Mouse (Mus musculus): Measurements from ENCODE around the gene Pign. TPM values are rescaled to one million over a fixed set of nuclear protein-coding genes. Genes with fewer than 3 reads are reported as not detected.

Gene Pign
- total and polyA plus RNA-seq, 3 experiments = 23.9 to 59.9 (median 30.4) TPM

DNA sequence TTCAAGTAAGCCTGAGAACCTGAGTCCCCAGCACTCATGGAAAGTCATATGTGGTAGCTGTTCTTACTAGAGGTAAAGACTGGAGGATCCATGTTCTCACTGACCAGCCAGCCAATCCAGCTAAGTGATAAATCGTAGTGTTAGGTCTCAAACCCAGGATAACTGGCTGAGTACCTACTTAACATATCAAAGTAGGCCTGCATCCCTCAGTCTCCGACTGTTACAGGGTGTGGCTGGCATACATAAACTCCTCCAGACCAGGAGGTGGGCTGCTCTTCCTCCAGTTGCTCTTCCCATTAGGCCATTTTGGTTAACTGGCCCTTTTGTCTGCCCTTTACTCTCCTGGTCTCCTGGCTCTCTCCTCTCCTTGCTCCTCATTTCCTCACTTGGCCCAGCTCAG lies 141.2 kb downstream of the Pign start:
- Histone ChIP-seq H3K4me3 (replicated peaks in 1 of 3; ENCODE audit: low read depth in 2 of 3, low read length in 2 of 3, poor library complexity in 1 of 3) (no peak overlapping the region), H3K27ac (ENCODE audit: insufficient read depth, low read depth) (no peak overlapping the region), H3K4me1 (ENCODE audit: control insufficient read depth in 1 of 2, insufficient read depth in 2 of 2) (no peaks in the 10 kb centered on the region), H3K9ac (ENCODE audit: insufficient read depth, low read depth) (no peak overlapping the region), H3K27me3 (replicated peaks) (no peaks in the 10 kb centered on the region), H3K9me3 (replicated peaks; ENCODE audit: low read length) (no peaks in the 10 kb centered on the region), H3K36me3 (replicated peaks in 1 of 2; ENCODE audit: control insufficient read depth in 1 of 2, insufficient read depth in 1 of 2, low read length in 1 of 2) (peaks cover 16 to 34% of the 10 kb centered on the region in 2 experiments), H3K79me2 (replicated peaks; ENCODE audit: control insufficient read depth, extremely low read depth, insufficient read depth, poor library complexity, severe bottlenecking) (no peaks in the 10 kb centered on the region), H3K4me2 (ENCODE audit: insufficient read depth, low read depth, poor library complexity, severe bottlenecking) (no peak overlapping the region)
- dilution Hi-C loops (cut with MboI; ENCODE audit: extremely low pct_ligation_motif_present, extremely low pct_unique_long_range_greater_than_20kb, low sequenced_read_pairs) = no loop called here
- in situ Hi-C loops (cut with MboI; ENCODE audit: low pct_ligation_motif_present, low pct_unique_long_range_greater_than_20kb, low sequenced_read_pairs) = no loop called here
- no peak for DNase-seq (ENCODE audit: extremely low read depth)
- TF ChIP-seq KAT2A (IDR thresholded peaks at IDR 0.05; ENCODE audit: insufficient replicate concordance, low read length) = no peak
- TF ChIP-seq RCOR1 (conservative IDR thresholded peaks at IDR 0.05; ENCODE audit: low read depth, low read length) = no peak
- TF ChIP-seq E2F4 (IDR thresholded peaks at IDR 0.05; ENCODE audit: insufficient replicate concordance, low read depth, low read length) = no peak
- no peak for TF ChIP-seq CHD1 (IDR thresholded peaks at IDR 0.05; ENCODE audit: low read depth, low read length)
- TF ChIP-seq RAD21 (IDR thresholded peaks at IDR 0.05; ENCODE audit: low read depth, low read length) = no peak
- no peak for TF ChIP-seq MXI1 (IDR thresholded peaks at IDR 0.05; ENCODE audit: low read depth, low read length)
- TF ChIP-seq ETS1 (conservative IDR thresholded peaks at IDR 0.05; ENCODE audit: low read depth, low read length) = no peak
- no peak for TF ChIP-seq NELFE (IDR thresholded peaks at IDR 0.05; ENCODE audit: low read depth, low read length)
- no peak for TF ChIP-seq IRF4 (IDR thresholded peaks at IDR 0.05; ENCODE audit: low read depth, low read length)
- TF ChIP-seq MYC (IDR thresholded peaks at IDR 0.05; ENCODE audit: low read depth, low read length) = no peak
- TF ChIP-seq MAZ (IDR thresholded peaks at IDR 0.05; ENCODE audit: low read depth, low read length) = no peak
- no peak for TF ChIP-seq ELF1 (IDR thresholded peaks at IDR 0.05; ENCODE audit: low read depth, low read length)
- no peak for TF ChIP-seq MEF2A (IDR thresholded peaks at IDR 0.05; ENCODE audit: borderline replicate concordance, low read depth, low read length)

DNA sequence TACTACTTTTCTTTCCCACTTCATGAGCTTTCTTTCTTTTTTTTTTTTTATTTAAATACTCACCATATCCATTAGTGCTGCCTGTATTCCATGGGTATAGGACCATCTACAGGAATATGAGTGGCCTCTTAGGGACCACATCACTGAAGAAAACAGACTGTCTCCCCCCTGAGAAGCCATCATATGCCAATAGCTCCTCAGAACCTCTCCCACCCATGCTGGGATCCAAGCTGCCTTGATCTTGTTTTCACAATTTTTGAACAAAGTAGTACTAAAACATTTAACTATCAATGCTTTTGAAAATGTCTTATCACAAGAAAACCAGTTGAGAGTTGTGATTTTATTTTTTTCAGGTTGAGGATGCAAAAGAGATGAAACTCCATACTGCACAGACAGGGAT lies 145.4 kb downstream of the Pign start:
- H3K4me3 ChIP-seq (replicated peaks in 1 of 3; ENCODE audit: low read depth in 2 of 3, low read length in 2 of 3, poor library complexity in 1 of 3) = no peak overlapping the region

More for the DNA sequence above, 145.4 kb downstream of the Pign start:
- Histone ChIP-seq H3K4me1 (ENCODE audit: control insufficient read depth in 1 of 2, insufficient read depth in 2 of 2) (no peaks in the 10 kb centered on the region), H3K27ac (ENCODE audit: insufficient read depth, low read depth) (no peak overlapping the region), H3K36me3 (replicated peaks in 1 of 2; ENCODE audit: control insufficient read depth in 1 of 2, insufficient read depth in 1 of 2, low read length in 1 of 2) (peaks cover 16 to 29% of the 10 kb centered on the region in 2 experiments), H3K9me3 (replicated peaks; ENCODE audit: low read length) (no peaks in the 10 kb centered on the region), H3K79me2 (replicated peaks; ENCODE audit: control insufficient read depth, extremely low read depth, insufficient read depth, poor library complexity, severe bottlenecking) (no peaks in the 10 kb centered on the region), H3K9ac (ENCODE audit: insufficient read depth, low read depth) (no peak overlapping the region), H3K27me3 (replicated peaks) (no peaks in the 10 kb centered on the region), H3K4me2 (ENCODE audit: insufficient read depth, low read depth, poor library complexity, severe bottlenecking) (no peak overlapping the region)
- no peak for DNase-seq (ENCODE audit: extremely low read depth)
- in situ Hi-C loops (cut with MboI; ENCODE audit: low pct_ligation_motif_present, low pct_unique_long_range_greater_than_20kb, low sequenced_read_pairs) (no loop called here), dilution Hi-C loops (cut with MboI; ENCODE audit: extremely low pct_ligation_motif_present, extremely low pct_unique_long_range_greater_than_20kb, low sequenced_read_pairs) (no loop called here)
- TF ChIP-seq ZC3H11A (IDR thresholded peaks at IDR 0.05; ENCODE audit: low read depth, low read length) = no peak
- no peak for TF ChIP-seq CHD2 (IDR thresholded peaks at IDR 0.05; ENCODE audit: low read length)
- no peak for TF ChIP-seq NRF1 (IDR thresholded peaks at IDR 0.05; ENCODE audit: low read depth, low read length)
- no peak for TF ChIP-seq ZKSCAN1 (IDR thresholded peaks at IDR 0.05; ENCODE audit: borderline replicate concordance, low read depth, low read length)
- no peak for TF ChIP-seq SIN3A (IDR thresholded peaks at IDR 0.05; ENCODE audit: low read length)
- no peak for TF ChIP-seq USF1 (IDR thresholded peaks at IDR 0.05; ENCODE audit: low read depth, low read length)
- TF ChIP-seq GABPA (IDR thresholded peaks at IDR 0.05; ENCODE audit: insufficient replicate concordance, low read depth, low read length) = no peak
- TF ChIP-seq BHLHE40 (IDR thresholded peaks at IDR 0.05; ENCODE audit: low read depth, low read length) = no peak
- TF ChIP-seq MEF2A (IDR thresholded peaks at IDR 0.05; ENCODE audit: borderline replicate concordance, low read depth, low read length) = no peak
